Mouse (Mus musculus): Measurements from ENCODE around the gene Mul1. TPM values are rescaled to one million over a fixed set of nuclear protein-coding genes. Genes with fewer than 3 reads are reported as not detected.

Mul1 gene
- polyA plus RNA-seq, 1 experiment: not detected

- peaks cover 29% of the 10 kb centered on the region for H3K4me1 ChIP-seq (ENCODE audit: control insufficient read depth, insufficient read depth, low read length)
- 7% methylated on average over 17 of the region's 17 CpGs for WGBS
- H3K4me3 ChIP-seq (ENCODE audit: insufficient read depth, low read depth, low read length): peak overlapping the region; percentile 99
- TF ChIP-seq POLR2A (IDR thresholded peaks at IDR 0.05; ENCODE audit: insufficient read depth, low read depth, low read length): no peak
- TF ChIP-seq CTCF (IDR thresholded peaks at IDR 0.05; ENCODE audit: insufficient read depth, low read depth, low read length): no peak
- H3K27ac ChIP-seq (ENCODE audit: insufficient read depth, low read depth, low read length): peak overlapping the region; percentile 98
These were observed 21.5 kb downstream of the Mul1 start for GRCm38 (mm10) chr4:138455956-138456341.

GRCm38 (mm10) chr4:138456536-138456935 is 22.1 kb downstream of the Mul1 start:
- Histone ChIP-seq H3K4me1 (ENCODE audit: control insufficient read depth, insufficient read depth, low read length) (peaks cover 32% of the 10 kb centered on the region), H3K4me3 (ENCODE audit: insufficient read depth, low read depth, low read length) (peak overlapping the region; percentile 99), H3K27ac (ENCODE audit: insufficient read depth, low read depth, low read length) (peak overlapping the region; percentile 98)
- WGBS: 27% methylated on average over 8 of the region's 8 CpGs
- no peak for TF ChIP-seq POLR2A (IDR thresholded peaks at IDR 0.05; ENCODE audit: insufficient read depth, low read depth, low read length)
- no peak for TF ChIP-seq CTCF (IDR thresholded peaks at IDR 0.05; ENCODE audit: insufficient read depth, low read depth, low read length)

DNA sequence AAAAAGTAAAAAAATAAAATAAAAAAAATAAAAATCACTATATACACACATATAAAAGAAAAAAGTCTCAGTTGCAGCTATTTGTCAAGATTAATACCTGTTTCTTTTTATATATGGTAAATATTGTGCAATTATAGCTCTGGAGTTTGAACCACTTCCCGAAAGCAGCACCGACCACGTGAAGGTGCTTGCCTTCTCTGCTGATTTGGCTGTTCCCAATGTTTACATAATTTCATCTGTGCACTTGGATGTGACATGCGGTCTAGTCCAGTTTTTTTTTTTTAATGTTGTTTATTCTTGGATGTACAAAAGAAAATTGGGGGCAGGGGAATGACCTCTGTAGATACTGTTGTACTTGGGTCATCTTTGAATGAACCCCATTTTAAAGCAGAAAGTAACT is 22.6 kb downstream of the Mul1 start:
- H3K27ac ChIP-seq (ENCODE audit: insufficient read depth, low read depth, low read length): no peak overlapping the region
- H3K4me3 ChIP-seq (ENCODE audit: insufficient read depth, low read depth, low read length): no peak overlapping the region
- TF ChIP-seq CTCF (IDR thresholded peaks at IDR 0.05; ENCODE audit: insufficient read depth, low read depth, low read length) (no peak), POLR2A (IDR thresholded peaks at IDR 0.05; ENCODE audit: insufficient read depth, low read depth, low read length) (no peak)
- H3K4me1 ChIP-seq (ENCODE audit: control insufficient read depth, insufficient read depth, low read length): peaks cover 32% of the 10 kb centered on the region
- 38% methylated on average over 4 of the region's 4 CpGs for WGBS

DNA sequence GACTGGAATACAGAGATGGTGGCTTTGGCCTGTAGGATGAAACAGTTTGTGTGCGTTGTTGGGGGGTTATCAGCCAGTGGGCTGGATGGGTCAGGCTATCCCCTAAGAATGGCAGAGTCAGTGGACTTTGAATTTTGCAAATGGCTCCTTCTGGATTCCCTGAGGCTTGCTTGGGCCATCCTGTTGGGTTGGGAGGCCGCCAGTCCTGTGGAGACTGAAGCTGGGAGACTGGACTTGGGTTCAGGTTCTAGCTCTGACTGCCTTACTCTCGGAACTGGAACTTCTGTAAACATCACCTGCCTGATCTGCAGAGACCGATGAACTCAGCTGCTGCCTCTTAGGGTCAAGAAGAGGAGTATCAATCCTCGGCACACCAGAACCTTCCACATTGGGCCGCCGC is 23.7 kb downstream of the Mul1 start:
- Histone ChIP-seq H3K4me1 (ENCODE audit: control insufficient read depth, insufficient read depth, low read length) (peaks cover 32% of the 10 kb centered on the region), H3K4me3 (ENCODE audit: insufficient read depth, low read depth, low read length) (peak overlapping the region; percentile 9; the same call in 1 of the 2 replicates), H3K27ac (ENCODE audit: insufficient read depth, low read depth, low read length) (no peak overlapping the region)
- TF ChIP-seq POLR2A (IDR thresholded peaks at IDR 0.05; ENCODE audit: insufficient read depth, low read depth, low read length): no peak
- 90% methylated on average over 7 of the region's 7 CpGs for WGBS

- Histone ChIP-seq H3K27ac (ENCODE audit: insufficient read depth, low read depth, low read length) (no peak overlapping the region; the same call in 1 of the 2 replicates), H3K4me1 (ENCODE audit: control insufficient read depth, insufficient read depth, low read length) (peaks cover 32% of the 10 kb centered on the region), H3K4me3 (ENCODE audit: insufficient read depth, low read depth, low read length) (no peak overlapping the region)
- TF ChIP-seq POLR2A (IDR thresholded peaks at IDR 0.05; ENCODE audit: insufficient read depth, low read depth, low read length) (no peak), CTCF (IDR thresholded peaks at IDR 0.05; ENCODE audit: insufficient read depth, low read depth, low read length) (no peak)
- 68% methylated on average over 5 of the region's 5 CpGs for WGBS
These were observed 24.4 kb downstream of the Mul1 start for GRCm38 (mm10) chr4:138458735-138459440.

DNA sequence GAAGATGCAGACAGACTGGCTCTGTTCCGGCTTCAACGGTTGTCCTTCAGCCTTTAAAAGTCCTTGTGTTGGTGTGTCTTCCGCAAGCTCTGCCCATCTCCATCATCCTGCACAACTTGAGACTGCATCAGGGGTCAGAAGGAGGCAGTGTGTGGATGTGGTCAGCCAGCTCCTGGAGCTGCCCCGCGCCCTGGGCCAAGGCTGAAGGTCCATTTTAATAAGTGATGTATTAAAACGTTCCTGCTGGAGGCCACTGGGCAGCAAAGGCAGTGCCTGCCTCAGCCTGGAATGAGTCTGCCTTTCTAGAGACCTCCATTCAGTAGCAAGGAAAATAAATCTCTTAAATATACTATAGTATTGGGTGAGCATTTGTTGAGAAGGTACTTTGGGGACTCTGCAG is 25.3 kb downstream of the Mul1 start:
- no peak overlapping the region for H3K27ac ChIP-seq (ENCODE audit: insufficient read depth, low read depth, low read length)
- no peak for TF ChIP-seq CTCF (IDR thresholded peaks at IDR 0.05; ENCODE audit: insufficient read depth, low read depth, low read length)
- 84% methylated on average over 6 of the region's 6 CpGs for WGBS
- peaks cover 40% of the 10 kb centered on the region for H3K4me1 ChIP-seq (ENCODE audit: control insufficient read depth, insufficient read depth, low read length)
- no peak overlapping the region for H3K4me3 ChIP-seq (ENCODE audit: insufficient read depth, low read depth, low read length)

DNA sequence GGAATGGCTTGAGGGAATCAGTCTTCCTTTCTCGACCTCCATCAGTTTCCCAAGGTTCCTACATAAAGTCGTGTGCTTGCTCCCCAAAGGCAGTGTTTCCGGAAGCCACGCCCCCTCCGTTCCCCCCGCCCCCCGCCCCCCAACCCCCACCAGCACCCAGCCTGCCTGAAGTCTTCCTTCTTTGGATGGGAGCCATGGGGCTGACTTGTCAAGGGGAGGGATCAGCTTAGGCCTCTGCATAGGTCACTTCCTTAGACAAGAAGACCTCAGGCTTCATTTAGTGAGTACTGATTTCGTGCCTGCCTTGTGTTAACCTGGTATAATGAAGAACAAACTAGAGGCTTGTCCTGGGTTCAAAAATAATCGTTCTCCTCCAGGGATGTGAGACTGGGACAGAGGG is 26.4 kb downstream of the Mul1 start:
- 34% methylated on average over 9 of the region's 9 CpGs for WGBS
- TF ChIP-seq POLR2A (IDR thresholded peaks at IDR 0.05; ENCODE audit: insufficient read depth, low read depth, low read length) (no peak), CTCF (IDR thresholded peaks at IDR 0.05; ENCODE audit: insufficient read depth, low read depth, low read length) (no peak)
- no peak overlapping the region for H3K4me3 ChIP-seq (ENCODE audit: insufficient read depth, low read depth, low read length)
- H3K4me1 ChIP-seq (ENCODE audit: control insufficient read depth, insufficient read depth, low read length): peaks cover 48% of the 10 kb centered on the region
- H3K27ac ChIP-seq (ENCODE audit: insufficient read depth, low read depth, low read length): no peak overlapping the region

GRCm38 (mm10) chr4:138461471-138461870 is 27.0 kb downstream of the Mul1 start:
- Histone ChIP-seq H3K4me3 (ENCODE audit: insufficient read depth, low read depth, low read length) (no peak overlapping the region), H3K4me1 (ENCODE audit: control insufficient read depth, insufficient read depth, low read length) (peaks cover 48% of the 10 kb centered on the region), H3K27ac (ENCODE audit: insufficient read depth, low read depth, low read length) (peak overlapping the region; percentile 83)
- TF ChIP-seq CTCF (IDR thresholded peaks at IDR 0.05; ENCODE audit: insufficient read depth, low read depth, low read length) (no peak), POLR2A (IDR thresholded peaks at IDR 0.05; ENCODE audit: insufficient read depth, low read depth, low read length) (no peak)
- 63% methylated on average over 5 of the region's 5 CpGs for WGBS

GRCm38 (mm10) chr4:138462971-138463831 is 28.7 kb downstream of the Mul1 start:
- TF ChIP-seq POLR2A (IDR thresholded peaks at IDR 0.05; ENCODE audit: insufficient read depth, low read depth, low read length) (no peak), CTCF (IDR thresholded peaks at IDR 0.05; ENCODE audit: insufficient read depth, low read depth, low read length) (no peak)
- H3K4me3 ChIP-seq (ENCODE audit: insufficient read depth, low read depth, low read length): no peak overlapping the region
- H3K4me1 ChIP-seq (ENCODE audit: control insufficient read depth, insufficient read depth, low read length): peaks cover 51% of the 10 kb centered on the region
- peak overlapping the region; percentile 99 for H3K27ac ChIP-seq (ENCODE audit: insufficient read depth, low read depth, low read length)
- WGBS: 1% methylated on average over 11 of the region's 11 CpGs

Measured in olfactory bulb, adult 2 months (tissue).